Mouse (Mus musculus) neural tube, embryonic 12.5 days (tissue): ENCODE results near the gene Strap. TPM values are rescaled to one million over a fixed set of nuclear protein-coding genes. Genes with fewer than 3 reads are reported as not detected.

ENCODE experiments used
- ATAC-seq: fragments of 200-750 bp; cut with Nextera tagmentation; 2 replicates; pipeline ENCODE4 v1.8.0; 2017; ENCODE audit warnings: low read depth, mild to moderate bottlenecking, moderate TSS enrichment, moderate library complexity; ENCODE audit not compliant: low FRiP score
- H3K27ac ChIP-seq: fragments of 300-500 bp; sonication (generic); 2 replicates; pipeline ENCODE4 v1.5.1; 2016
- H3K27me3 ChIP-seq: fragments of 300-500 bp; sonication (generic); replicated peaks from 2 replicates; pipeline ENCODE4 v1.6.1; 2016; ENCODE audit warnings: mild to moderate bottlenecking
- H3K36me3 ChIP-seq: fragments of 300-500 bp; sonication (generic); 2 replicates; pipeline ENCODE4 v1.6.1; 2016; ENCODE audit warnings: mild to moderate bottlenecking
- H3K4me1 ChIP-seq: fragments of 300-500 bp; sonication (generic); 2 replicates; pipeline ENCODE4 v1.6.1; 2016
- H3K4me2 ChIP-seq: fragments of 300-500 bp; sonication (generic); replicated peaks from 2 replicates; pipeline ENCODE4 v1.6.1; 2016; ENCODE audit warnings: mild to moderate bottlenecking
- H3K4me3 ChIP-seq: fragments of 300-500 bp; sonication (generic); 2 replicates; pipeline ENCODE4 v1.5.1; 2016
- H3K9ac ChIP-seq: fragments of 300-500 bp; sonication (generic); 2 replicates; pipeline ENCODE4 v1.6.1; 2016; ENCODE audit warnings: mild to moderate bottlenecking
- H3K9me3 ChIP-seq: fragments of 300-500 bp; sonication (generic); 2 replicates; pipeline ENCODE4 v1.6.1; 2016; ENCODE audit warnings: mild to moderate bottlenecking
- WGBS: fragments of 180-500 bp; shearing (Covaris S2); methylation state at CpG from one replicate; pipeline ENCODE4 v1.1.7; 2016; 5-methylcytosine and 5-hydroxymethylcytosine counted together
- polyA plus RNA-seq: library from polyadenylated mRNA; unstranded; fragments of >200 nt; fragmentation: Nextera tagmentation; extraction: Ambion mirVana; gene quantifications from 2 replicates; pipeline ENCODE4 v1.2.1, GENCODE M21; 2016

Gene Strap
- polyA plus RNA-seq, 1 experiment from 2014 or later, result 194 TPM

DNA sequence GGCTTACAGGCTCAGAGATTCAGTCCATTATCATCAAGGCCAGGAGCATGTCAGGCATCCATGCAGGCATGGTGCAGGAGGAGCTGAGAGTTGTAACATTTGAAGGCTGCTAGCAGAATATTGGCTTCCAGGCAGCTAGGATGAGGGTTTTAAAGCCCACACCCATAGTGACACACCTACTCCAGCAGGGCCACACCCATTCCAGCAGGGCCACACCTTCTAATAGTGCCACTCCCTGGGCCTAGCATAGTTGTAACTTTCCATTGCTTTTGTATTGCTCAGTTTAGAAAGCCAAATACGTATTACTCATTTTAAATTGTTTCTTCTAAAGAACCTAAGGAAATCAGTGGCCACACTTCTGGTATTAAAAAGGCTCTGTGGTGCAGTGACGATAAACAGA lies 6.1 kb downstream of the Strap start:
- 93% methylated on average over 2 of the region's 2 CpGs for WGBS
- H3K36me3 ChIP-seq, result peaks cover 77% of the 10 kb centered on the region
- no peaks in the 10 kb centered on the region for H3K27me3 ChIP-seq

DNA sequence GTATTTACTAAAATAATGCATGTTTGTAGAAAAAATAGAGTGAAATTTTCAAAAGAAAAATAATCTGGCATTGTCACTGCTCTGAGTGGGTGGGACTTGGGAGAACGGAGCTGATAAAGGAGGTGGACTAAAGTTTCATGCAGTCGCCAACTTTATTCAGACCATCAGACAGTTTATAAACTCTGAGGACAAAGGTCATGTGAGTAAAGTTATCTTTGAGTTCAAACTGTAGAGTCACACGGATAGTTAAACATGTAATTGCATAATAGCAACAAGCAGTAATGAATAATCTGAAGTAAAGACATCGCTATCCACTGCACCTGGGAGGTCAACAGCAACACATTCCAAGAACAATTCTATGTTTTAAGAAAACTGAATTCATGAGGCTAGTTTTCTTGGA lies 9.8 kb downstream of the Strap start:
- Histone ChIP-seq H3K36me3 (peaks cover 76% of the 10 kb centered on the region), H3K27ac (no peak overlapping the region)
- no peak for ATAC-seq

More for the DNA sequence above, 6.1 kb downstream of the Strap start:
- Histone ChIP-seq H3K4me3 (no peak overlapping the region), H3K4me1 (peaks cover 6% of the 10 kb centered on the region), H3K9ac (no peak overlapping the region), H3K4me2 (no peak overlapping the region), H3K27ac (no peak overlapping the region), H3K9me3 (no peaks in the 10 kb centered on the region)
- ATAC-seq, result no peak

GRCm38 (mm10) chr6:137747174-137747928 lies 12.5 kb downstream of the Strap start:
- WGBS, result 82% methylated on average over 5 of the region's 5 CpGs
- no peak overlapping the region for H3K9ac ChIP-seq
- no peaks in the 10 kb centered on the region for H3K9me3 ChIP-seq
- no peaks in the 10 kb centered on the region for H3K27me3 ChIP-seq
- no peaks in the 10 kb centered on the region for H3K4me1 ChIP-seq
- H3K36me3 ChIP-seq, result peaks cover 70% of the 10 kb centered on the region
- H3K27ac ChIP-seq, result no peak overlapping the region
- 0 out of 2 replicates have a peak, but pooled peaks have one; percentile 37 for ATAC-seq
- H3K4me2 ChIP-seq, result no peak overlapping the region
- no peak overlapping the region for H3K4me3 ChIP-seq

More for the DNA sequence above, 9.8 kb downstream of the Strap start:
- H3K4me1 ChIP-seq, result no peaks in the 10 kb centered on the region
- no peak overlapping the region for H3K4me2 ChIP-seq
- 94% methylated on average over 4 of the region's 4 CpGs for WGBS
- H3K9me3 ChIP-seq, result no peaks in the 10 kb centered on the region
- no peaks in the 10 kb centered on the region for H3K27me3 ChIP-seq
- no peak overlapping the region for H3K4me3 ChIP-seq
- no peak overlapping the region for H3K9ac ChIP-seq

DNA sequence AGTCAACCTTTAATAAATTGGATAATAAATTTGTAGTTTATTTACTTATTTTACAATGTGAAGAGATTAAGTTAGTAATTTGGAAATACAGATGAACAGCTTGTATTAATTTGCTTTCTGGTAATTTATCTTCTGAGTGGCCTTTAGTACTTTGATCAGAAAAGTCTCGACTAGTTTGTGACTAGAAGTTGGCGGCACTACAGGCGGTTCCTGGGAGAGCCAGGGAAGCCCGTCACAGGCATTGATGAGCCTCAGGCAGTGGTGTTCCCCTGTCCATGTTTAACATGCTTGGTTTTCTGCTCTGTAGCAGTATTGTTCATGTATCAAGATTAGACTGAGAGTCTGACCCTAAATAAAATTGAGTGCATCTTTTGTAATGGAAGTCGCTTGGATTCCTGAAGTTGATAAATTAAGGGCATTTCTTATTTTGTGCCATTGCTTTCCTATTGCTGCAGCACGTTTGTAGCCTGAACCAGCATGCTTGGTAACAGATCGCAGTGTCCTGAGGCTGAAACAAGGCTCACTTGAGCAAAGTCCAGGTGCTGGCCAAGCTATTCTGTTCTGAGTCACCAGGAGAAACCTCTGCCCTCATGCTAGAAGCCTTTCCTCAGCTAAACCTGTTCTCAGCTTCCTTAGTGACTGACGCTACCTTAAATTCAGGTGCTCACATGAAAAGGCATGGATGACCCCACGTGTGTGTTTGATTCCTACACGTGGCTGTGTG lies 16.8 kb downstream of the Strap start:
- no peak overlapping the region for H3K9ac ChIP-seq
- H3K4me2 ChIP-seq, result no peak overlapping the region
- H3K4me1 ChIP-seq, result peaks cover 10% of the 10 kb centered on the region; the same call in 1 of the 2 replicates
- no peaks in the 10 kb centered on the region for H3K9me3 ChIP-seq
- peaks cover 41% of the 10 kb centered on the region for H3K36me3 ChIP-seq
- H3K27me3 ChIP-seq, result no peaks in the 10 kb centered on the region
- ATAC-seq, result no peak
- H3K4me3 ChIP-seq, result no peak overlapping the region
- no peak overlapping the region for H3K27ac ChIP-seq
- WGBS, result 92% methylated on average over 10 of the region's 10 CpGs

DNA sequence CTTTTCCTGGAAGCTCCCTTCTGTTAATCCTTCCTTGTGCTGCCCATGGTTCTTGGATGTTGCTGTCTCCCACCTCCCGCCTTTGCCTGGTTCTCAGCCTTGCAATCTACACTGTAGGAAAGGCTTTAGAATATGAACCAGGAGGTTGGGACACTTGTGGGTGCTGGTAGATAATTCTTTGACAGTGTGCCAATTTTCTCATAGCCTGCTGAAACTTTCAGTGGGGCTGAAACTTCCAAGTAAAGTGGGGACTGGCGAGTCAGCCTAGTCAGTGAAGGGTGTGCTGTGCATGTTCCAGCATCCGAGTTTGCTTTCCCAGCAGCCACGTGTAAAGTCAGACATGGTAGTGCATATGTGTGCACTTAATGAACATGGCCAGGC lies 17.4 kb downstream of the Strap start:
- Histone ChIP-seq H3K9me3 (no peaks in the 10 kb centered on the region), H3K36me3 (peaks cover 38% of the 10 kb centered on the region), H3K27me3 (no peaks in the 10 kb centered on the region), H3K9ac (no peak overlapping the region), H3K4me1 (peaks cover 10% of the 10 kb centered on the region; the same call in 1 of the 2 replicates), H3K4me3 (no peak overlapping the region), H3K27ac (no peak overlapping the region), H3K4me2 (no peak overlapping the region)
- no peak for ATAC-seq
- 89% methylated on average over 4 of the region's 4 CpGs for WGBS

DNA sequence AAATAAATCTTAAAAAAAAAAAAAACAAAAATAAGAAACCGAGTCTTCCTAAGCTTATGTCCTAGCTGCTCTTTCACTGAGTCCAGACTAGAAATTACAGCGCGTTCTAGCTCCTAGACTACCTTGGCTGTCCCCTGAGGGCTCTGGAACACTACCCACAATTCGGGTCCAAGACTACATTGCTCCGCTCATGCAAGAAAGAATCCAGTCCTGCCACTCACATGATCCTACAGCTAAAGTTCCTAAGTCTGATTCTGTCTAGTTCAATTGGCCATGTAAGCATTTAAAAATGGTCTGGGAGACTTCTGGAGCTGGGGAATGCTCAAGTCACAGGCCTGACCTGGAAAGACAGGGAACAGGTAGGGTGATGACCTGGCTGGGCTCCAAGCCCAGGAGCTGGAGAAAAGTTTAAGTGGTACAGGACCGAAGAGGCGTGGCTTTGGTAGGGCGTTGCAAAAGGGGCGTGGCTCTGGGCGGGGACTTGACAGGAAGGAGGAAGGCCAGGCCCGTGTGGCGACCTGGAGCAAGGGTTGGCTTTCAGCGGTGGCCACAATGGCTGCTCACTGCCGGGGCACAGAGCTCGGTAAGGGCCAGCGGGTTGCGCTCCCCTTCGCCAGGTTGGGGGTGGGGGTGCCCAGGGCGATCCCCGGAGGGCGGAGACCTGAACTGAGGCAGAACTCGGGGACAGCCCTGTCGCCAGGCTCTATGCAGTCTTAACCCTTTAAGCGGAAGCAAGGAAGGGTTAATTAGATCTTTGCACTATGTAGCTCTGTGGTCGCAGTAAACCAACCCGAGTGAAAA lies 19.4 kb downstream of the Strap start, which contains the start of gene Dera:
Gene Dera (plus strand): TSS at position 491 of the 801 bp plus-strand sequence.
- H3K4me1 ChIP-seq, result peaks cover 10% of the 10 kb centered on the region; the same call in 1 of the 2 replicates
- WGBS, result 13% methylated on average over 26 of the region's 26 CpGs
- peak within 1 kb of the TSS; percentile 60 for H3K9ac ChIP-seq
- H3K36me3 ChIP-seq, result peaks cover 27% of the 10 kb centered on the region
- H3K27me3 ChIP-seq, result no peaks in the 10 kb centered on the region
- H3K27ac ChIP-seq, result no peak within 1 kb of the TSS
- no peaks in the 10 kb centered on the region for H3K9me3 ChIP-seq
- peak within 1 kb of the TSS; percentile 66 for H3K4me3 ChIP-seq
- peak; percentile 86 for ATAC-seq
- peak within 1 kb of the TSS; percentile 74 for H3K4me2 ChIP-seq

- Histone ChIP-seq H3K9me3 (no peaks in the 10 kb centered on the region), H3K9ac (peak overlapping the region; percentile 60), H3K4me2 (peak overlapping the region; percentile 74), H3K36me3 (peaks cover 21% of the 10 kb centered on the region), H3K27ac (no peak overlapping the region), H3K4me1 (peaks cover 10% of the 10 kb centered on the region; the same call in 1 of the 2 replicates), H3K4me3 (peak overlapping the region; percentile 66), H3K27me3 (no peaks in the 10 kb centered on the region)
- 0 out of 2 replicates have a peak, but pooled peaks have one; percentile 5 for ATAC-seq
- WGBS, result 6% methylated on average over 8 of the region's 8 CpGs
Observed at GRCm38 (mm10) chr6:137754857-137755232, 20.0 kb downstream of the Strap start.

- ATAC-seq, result no peak
- no peak overlapping the region for H3K9ac ChIP-seq
- H3K4me1 ChIP-seq, result peaks cover 10% of the 10 kb centered on the region; the same call in 1 of the 2 replicates
- H3K9me3 ChIP-seq, result no peaks in the 10 kb centered on the region
- peaks cover 12% of the 10 kb centered on the region for H3K36me3 ChIP-seq
- 67% methylated on average over 5 of the region's 5 CpGs for WGBS
- H3K27ac ChIP-seq, result no peak overlapping the region
- H3K4me3 ChIP-seq, result no peak overlapping the region
- no peaks in the 10 kb centered on the region for H3K27me3 ChIP-seq
- no peak overlapping the region for H3K4me2 ChIP-seq
Observed at GRCm38 (mm10) chr6:137756310-137756709, 21.4 kb downstream of the Strap start.

DNA sequence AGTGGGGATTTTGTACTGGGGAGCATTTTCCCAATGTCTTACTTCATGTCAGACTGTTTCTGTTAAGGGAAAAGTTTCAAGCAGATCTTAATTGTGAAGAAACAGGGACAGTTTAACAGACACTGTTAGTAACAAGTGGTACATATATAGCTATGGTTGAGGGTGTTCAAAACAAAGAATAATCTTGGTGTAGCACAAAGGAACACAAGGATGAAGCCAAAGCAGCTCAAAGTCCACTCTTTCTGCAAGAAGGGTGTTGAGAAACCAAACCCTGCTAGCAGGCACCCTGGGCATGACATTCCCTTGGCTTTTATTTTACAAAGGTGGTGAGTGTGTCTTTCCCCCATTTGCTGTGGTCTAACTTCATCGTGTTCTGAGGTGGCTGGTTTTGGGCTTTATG lies 23.0 kb downstream of the Strap start:
- no peak overlapping the region for H3K9ac ChIP-seq
- 100% methylated on average over 1 of the region's 1 CpGs for WGBS
- no peak overlapping the region for H3K4me2 ChIP-seq
- H3K36me3 ChIP-seq, result no peaks in the 10 kb centered on the region
- no peaks in the 10 kb centered on the region for H3K9me3 ChIP-seq
- H3K27me3 ChIP-seq, result no peaks in the 10 kb centered on the region
- H3K4me3 ChIP-seq, result no peak overlapping the region
- H3K27ac ChIP-seq, result no peak overlapping the region
- ATAC-seq, result no peak
- peaks cover 10% of the 10 kb centered on the region; the same call in 1 of the 2 replicates for H3K4me1 ChIP-seq

DNA sequence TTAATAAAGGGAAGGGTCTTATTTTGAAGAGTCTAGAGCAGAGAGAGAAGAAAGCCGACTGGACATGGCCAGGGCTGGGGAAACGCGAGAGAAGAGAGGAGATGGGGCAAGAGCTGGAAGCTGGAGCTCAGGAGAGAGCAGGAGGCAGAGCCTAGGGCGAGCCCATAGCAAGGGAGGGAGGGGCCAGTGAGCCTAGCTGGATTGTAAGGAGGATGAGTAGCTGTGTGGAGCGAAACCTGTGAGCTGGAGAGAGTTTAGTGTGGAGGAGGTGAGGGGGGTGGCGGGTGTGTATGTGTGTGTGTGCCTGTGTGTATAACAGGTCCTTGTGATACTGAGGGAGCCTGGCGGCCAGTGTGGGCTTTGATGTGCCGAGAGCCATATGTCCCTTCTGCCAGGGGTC lies 24.8 kb downstream of the Strap start:
- H3K4me3 ChIP-seq, result no peak overlapping the region
- no peak overlapping the region for H3K9ac ChIP-seq
- H3K4me1 ChIP-seq, result peaks cover 7% of the 10 kb centered on the region; the same call in 1 of the 2 replicates
- H3K27ac ChIP-seq, result no peak overlapping the region
- ATAC-seq, result peak; percentile 21; the same call in 1 of the 2 replicates
- no peaks in the 10 kb centered on the region for H3K9me3 ChIP-seq
- H3K36me3 ChIP-seq, result no peaks in the 10 kb centered on the region
- WGBS, result 47% methylated on average over 8 of the region's 8 CpGs
- no peaks in the 10 kb centered on the region for H3K27me3 ChIP-seq
- no peak overlapping the region for H3K4me2 ChIP-seq

DNA sequence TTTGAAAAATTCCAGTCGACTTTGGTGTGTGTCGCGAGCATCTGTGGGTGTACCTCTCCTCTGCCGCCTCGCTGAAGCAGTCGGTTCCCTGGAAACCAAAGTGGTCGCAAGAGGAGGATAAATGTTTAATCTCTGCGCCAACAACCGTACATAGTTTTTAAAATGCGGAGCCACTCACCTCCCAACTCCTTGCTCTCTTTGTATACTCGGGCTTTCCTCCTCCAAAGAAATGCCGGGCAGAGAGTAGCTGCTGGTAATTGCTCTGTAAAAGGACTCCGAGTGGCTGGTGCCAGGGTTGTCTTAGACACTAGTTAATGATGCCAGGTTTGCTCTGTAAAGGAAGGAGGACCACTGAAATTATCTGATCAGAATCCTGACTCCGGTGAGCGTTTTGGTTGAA lies 26.1 kb downstream of the Strap start:
- Histone ChIP-seq H3K4me1 (peaks cover 3% of the 10 kb centered on the region; the same call in 1 of the 2 replicates), H3K9ac (no peak overlapping the region), H3K36me3 (no peaks in the 10 kb centered on the region), H3K4me2 (no peak overlapping the region), H3K27me3 (no peaks in the 10 kb centered on the region), H3K9me3 (no peaks in the 10 kb centered on the region), H3K27ac (no peak overlapping the region), H3K4me3 (no peak overlapping the region)
- no peak for ATAC-seq
- 83% methylated on average over 15 of the region's 15 CpGs for WGBS
